Mouse (Mus musculus): ENCODE results near the gene Srsf6. TPM values are rescaled to one million over a fixed set of nuclear protein-coding genes. Genes with fewer than 3 reads are reported as not detected.
A peak's percentile ranks its signal among the peaks of the same experiment; 100 is the strongest.

The Srsf6 gene
- polyA plus RNA-seq, 1 experiment = 73.5 TPM

GRCm38 (mm10) chr2:162946964-162947363 is 15.6 kb downstream of the Srsf6 start:
- no peak for TF ChIP-seq CTCF (IDR thresholded peaks at IDR 0.05; ENCODE audit: control insufficient read depth, insufficient read depth, insufficient replicate concordance, low read depth, low read length)
- no peak for TF ChIP-seq POLR2A (IDR thresholded peaks at IDR 0.05; ENCODE audit: control insufficient read depth, low read depth, low read length)
- Histone ChIP-seq H3K36me3 (ENCODE audit: control insufficient read depth, insufficient read depth, low read length) (no peaks in the 10 kb centered on the region), H3K4me1 (ENCODE audit: control insufficient read depth, insufficient read depth, low read length) (peaks cover 29% of the 10 kb centered on the region), H3K27me3 (ENCODE audit: control insufficient read depth, insufficient read depth, low read length) (no peaks in the 10 kb centered on the region), H3K27ac (ENCODE audit: control insufficient read depth, insufficient read depth, low read depth, low read length) (no peak overlapping the region), H3K4me3 (ENCODE audit: control insufficient read depth, low read depth, low read length) (no peak overlapping the region)

GRCm38 (mm10) chr2:162947736-162948135 is 16.4 kb downstream of the Srsf6 start:
- Histone ChIP-seq H3K4me3 (ENCODE audit: control insufficient read depth, low read depth, low read length) (peak overlapping the region; percentile 77), H3K27ac (ENCODE audit: control insufficient read depth, insufficient read depth, low read depth, low read length) (no peak overlapping the region; the same call in 1 of the 2 replicates), H3K4me1 (ENCODE audit: control insufficient read depth, insufficient read depth, low read length) (peaks cover 29% of the 10 kb centered on the region), H3K27me3 (ENCODE audit: control insufficient read depth, insufficient read depth, low read length) (no peaks in the 10 kb centered on the region), H3K36me3 (ENCODE audit: control insufficient read depth, insufficient read depth, low read length) (no peaks in the 10 kb centered on the region)
- no peak for TF ChIP-seq CTCF (IDR thresholded peaks at IDR 0.05; ENCODE audit: control insufficient read depth, insufficient read depth, insufficient replicate concordance, low read depth, low read length)
- TF ChIP-seq POLR2A (IDR thresholded peaks at IDR 0.05; ENCODE audit: control insufficient read depth, low read depth, low read length) = no peak

- H3K4me3 ChIP-seq (ENCODE audit: control insufficient read depth, low read depth, low read length) = peak overlapping the region; percentile 77
- H3K36me3 ChIP-seq (ENCODE audit: control insufficient read depth, insufficient read depth, low read length) = no peaks in the 10 kb centered on the region
- H3K4me1 ChIP-seq (ENCODE audit: control insufficient read depth, insufficient read depth, low read length) = peaks cover 25% of the 10 kb centered on the region
- H3K27me3 ChIP-seq (ENCODE audit: control insufficient read depth, insufficient read depth, low read length) = no peaks in the 10 kb centered on the region
- TF ChIP-seq POLR2A (IDR thresholded peaks at IDR 0.05; ENCODE audit: control insufficient read depth, low read depth, low read length) (peak; percentile 7; the same call in 1 of the 2 replicates), CTCF (IDR thresholded peaks at IDR 0.05; ENCODE audit: control insufficient read depth, insufficient read depth, insufficient replicate concordance, low read depth, low read length) (no peak)
- no peak overlapping the region for H3K27ac ChIP-seq (ENCODE audit: control insufficient read depth, insufficient read depth, low read depth, low read length)
Observed at GRCm38 (mm10) chr2:162948221-162948620, 16.9 kb downstream of the Srsf6 start.

- H3K27ac ChIP-seq (ENCODE audit: control insufficient read depth, insufficient read depth, low read depth, low read length) = no peak overlapping the region
- no peaks in the 10 kb centered on the region for H3K27me3 ChIP-seq (ENCODE audit: control insufficient read depth, insufficient read depth, low read length)
- no peak overlapping the region for H3K4me3 ChIP-seq (ENCODE audit: control insufficient read depth, low read depth, low read length)
- no peaks in the 10 kb centered on the region for H3K36me3 ChIP-seq (ENCODE audit: control insufficient read depth, insufficient read depth, low read length)
- peaks cover 20% of the 10 kb centered on the region for H3K4me1 ChIP-seq (ENCODE audit: control insufficient read depth, insufficient read depth, low read length)
- no peak for TF ChIP-seq POLR2A (IDR thresholded peaks at IDR 0.05; ENCODE audit: control insufficient read depth, low read depth, low read length)
- TF ChIP-seq CTCF (IDR thresholded peaks at IDR 0.05; ENCODE audit: control insufficient read depth, insufficient read depth, insufficient replicate concordance, low read depth, low read length) = no peak
Observed at GRCm38 (mm10) chr2:162950776-162951175, 19.4 kb downstream of the Srsf6 start.

GRCm38 (mm10) chr2:162956843-162957242 is 25.5 kb downstream of the Srsf6 start:
- TF ChIP-seq POLR2A (IDR thresholded peaks at IDR 0.05; ENCODE audit: control insufficient read depth, low read depth, low read length) (no peak), CTCF (IDR thresholded peaks at IDR 0.05; ENCODE audit: control insufficient read depth, insufficient read depth, insufficient replicate concordance, low read depth, low read length) (no peak)
- H3K27ac ChIP-seq (ENCODE audit: control insufficient read depth, insufficient read depth, low read depth, low read length) = no peak overlapping the region
- no peaks in the 10 kb centered on the region for H3K27me3 ChIP-seq (ENCODE audit: control insufficient read depth, insufficient read depth, low read length)
- H3K4me1 ChIP-seq (ENCODE audit: control insufficient read depth, insufficient read depth, low read length) = no peaks in the 10 kb centered on the region
- H3K36me3 ChIP-seq (ENCODE audit: control insufficient read depth, insufficient read depth, low read length) = no peaks in the 10 kb centered on the region
- no peak overlapping the region for H3K4me3 ChIP-seq (ENCODE audit: control insufficient read depth, low read depth, low read length)

- no peaks in the 10 kb centered on the region for H3K36me3 ChIP-seq (ENCODE audit: control insufficient read depth, insufficient read depth, low read length)
- H3K4me3 ChIP-seq (ENCODE audit: control insufficient read depth, low read depth, low read length) = no peak overlapping the region
Observed at GRCm38 (mm10) chr2:162961321-162961720, 30.0 kb downstream of the Srsf6 start.

GRCm38 (mm10) chr2:162966734-162967133 is 35.4 kb downstream of the Srsf6 start:
- TF ChIP-seq CTCF (IDR thresholded peaks at IDR 0.05; ENCODE audit: control insufficient read depth, insufficient read depth, insufficient replicate concordance, low read depth, low read length) = no peak
- TF ChIP-seq POLR2A (IDR thresholded peaks at IDR 0.05; ENCODE audit: control insufficient read depth, low read depth, low read length) = no peak
- Histone ChIP-seq H3K27ac (ENCODE audit: control insufficient read depth, insufficient read depth, low read depth, low read length) (no peak overlapping the region), H3K36me3 (ENCODE audit: control insufficient read depth, insufficient read depth, low read length) (no peaks in the 10 kb centered on the region), H3K4me3 (ENCODE audit: control insufficient read depth, low read depth, low read length) (no peak overlapping the region), H3K4me1 (ENCODE audit: control insufficient read depth, insufficient read depth, low read length) (no peaks in the 10 kb centered on the region), H3K27me3 (ENCODE audit: control insufficient read depth, insufficient read depth, low read length) (no peaks in the 10 kb centered on the region)

More at GRCm38 (mm10) chr2:162961321-162961720, 30.0 kb downstream of the Srsf6 start:
- Histone ChIP-seq H3K4me1 (ENCODE audit: control insufficient read depth, insufficient read depth, low read length) (no peaks in the 10 kb centered on the region), H3K27me3 (ENCODE audit: control insufficient read depth, insufficient read depth, low read length) (no peaks in the 10 kb centered on the region), H3K27ac (ENCODE audit: control insufficient read depth, insufficient read depth, low read depth, low read length) (no peak overlapping the region)
- TF ChIP-seq CTCF (IDR thresholded peaks at IDR 0.05; ENCODE audit: control insufficient read depth, insufficient read depth, insufficient replicate concordance, low read depth, low read length) = no peak
- no peak for TF ChIP-seq POLR2A (IDR thresholded peaks at IDR 0.05; ENCODE audit: control insufficient read depth, low read depth, low read length)

- no peaks in the 10 kb centered on the region for H3K36me3 ChIP-seq (ENCODE audit: control insufficient read depth, insufficient read depth, low read length)
- no peaks in the 10 kb centered on the region for H3K27me3 ChIP-seq (ENCODE audit: control insufficient read depth, insufficient read depth, low read length)
- TF ChIP-seq POLR2A (IDR thresholded peaks at IDR 0.05; ENCODE audit: control insufficient read depth, low read depth, low read length) = no peak
- peak; percentile 79; the same call in 1 of the 2 replicates for TF ChIP-seq CTCF (IDR thresholded peaks at IDR 0.05; ENCODE audit: control insufficient read depth, insufficient read depth, insufficient replicate concordance, low read depth, low read length)
- H3K4me3 ChIP-seq (ENCODE audit: control insufficient read depth, low read depth, low read length) = no peak overlapping the region
- no peaks in the 10 kb centered on the region for H3K4me1 ChIP-seq (ENCODE audit: control insufficient read depth, insufficient read depth, low read length)
- no peak overlapping the region for H3K27ac ChIP-seq (ENCODE audit: control insufficient read depth, insufficient read depth, low read depth, low read length)
Observed at GRCm38 (mm10) chr2:162968357-162968756, 37.0 kb downstream of the Srsf6 start.

Data from testis, adult 2 months (tissue).